9 mouse cellular contexts compared by ENCODE assay signal in the genomic region with DNA sequence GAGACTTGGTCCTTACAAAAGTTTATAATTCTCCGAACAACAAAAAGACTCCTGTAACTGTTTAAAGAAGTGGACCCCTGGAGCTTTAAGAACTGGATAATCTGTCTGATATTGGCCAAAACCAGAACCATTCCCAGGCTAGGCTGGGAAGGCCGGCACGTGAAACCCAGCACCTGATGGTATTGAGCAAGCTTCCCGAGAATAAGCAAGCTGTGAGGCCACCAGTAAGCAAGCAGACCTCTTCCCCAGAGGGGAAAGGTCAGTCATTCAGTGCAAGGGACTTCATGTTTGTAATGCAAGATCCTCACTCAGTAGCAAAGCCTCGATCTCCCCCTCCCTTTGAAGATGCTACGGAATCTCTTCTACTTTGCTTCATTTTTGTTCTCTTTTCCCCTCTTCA.
"Had no signal": no experiment of that assay in that cellular context is flagged by ENCODE, and none has a peak within 500 bp of the region (broad histone marks: within the 10 kb centered on the region; RNA-seq: fewer than 3 reads in every experiment).

No protein-coding gene starts in this region.

- H3K4me3 ChIP-seq: limb, embryonic 13.5 days; midbrain, embryonic 13.5 days had no signal

- H3K27me3 ChIP-seq: limb, embryonic 13.5 days; midbrain, embryonic 13.5 days had no signal

- H3K27ac ChIP-seq: kidney, postnatal 0 days; limb, embryonic 13.5 days; liver, embryonic 14.5 days; midbrain, embryonic 13.5 days; stomach, postnatal 0 days had no signal

- DNase-seq: kidney, postnatal 4 days; left cerebral cortex, postnatal 4 days; right cerebral cortex, adult 18-20 months; thymus, postnatal 4 days had no signal
